Mouse (Mus musculus): ENCODE results near the gene Ccdc150.
A peak's percentile ranks its signal among the peaks of the same experiment; 100 is the strongest.

Gene Ccdc150

DNA sequence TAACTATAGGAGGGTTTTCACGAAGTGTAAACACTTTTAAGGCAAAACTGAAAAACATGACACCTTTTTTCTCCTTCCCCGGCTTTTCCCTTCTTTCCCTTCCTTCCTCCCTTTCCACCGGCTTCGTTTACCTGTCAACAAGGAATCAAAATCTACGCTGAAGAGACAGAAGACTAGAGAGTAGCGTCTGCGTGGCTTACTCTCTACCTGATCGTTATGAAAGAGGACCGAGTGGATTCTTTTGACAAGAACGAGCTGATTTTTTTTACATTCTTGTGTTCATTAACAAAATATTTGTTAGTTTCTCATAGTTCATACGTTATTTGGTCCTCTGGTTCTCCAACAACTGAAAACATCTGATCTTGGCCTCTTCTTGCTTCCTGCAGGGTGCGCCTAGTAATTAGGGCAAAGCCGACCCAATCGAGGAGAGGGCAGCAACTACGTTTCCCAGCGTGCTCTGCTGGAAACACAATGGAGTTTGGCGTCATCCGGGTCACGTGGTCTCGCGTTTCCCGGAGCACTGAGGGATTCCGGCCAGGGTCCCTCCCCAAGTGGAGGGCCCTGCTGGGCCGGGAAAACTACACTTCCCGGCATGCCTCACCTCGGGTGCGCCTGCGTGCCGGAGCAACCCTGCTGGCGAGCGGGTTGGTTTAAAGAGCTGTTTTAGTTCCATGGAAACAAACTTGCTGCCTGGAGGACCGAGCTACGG is at the start of gene Ccdc150:
Gene Ccdc150, plus strand, starts transcription at position 526 of the 709 bp plus-strand sequence.
- peak; percentile 97 for DNase-seq

DNA sequence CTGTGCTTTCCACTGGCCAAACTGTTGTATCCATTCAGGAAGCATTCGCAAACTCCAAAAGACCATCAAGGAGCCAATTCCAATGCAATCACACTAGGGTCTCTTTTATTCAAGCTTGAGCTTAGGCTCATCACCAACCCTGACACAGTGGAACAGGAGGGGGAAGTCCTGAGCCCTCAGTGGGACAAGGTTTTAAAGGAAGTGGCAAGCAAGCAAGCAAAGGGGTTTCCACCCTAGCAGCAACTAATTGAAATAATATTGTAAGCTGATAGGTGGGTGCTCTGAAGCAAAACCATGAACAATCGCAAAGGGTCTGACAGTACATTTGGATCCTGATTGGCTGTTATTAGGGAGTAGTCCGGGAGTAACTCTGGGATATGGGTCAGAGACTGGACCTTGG is 30.2 kb upstream of the Ccdc150 start:
- DNase-seq: no peak

DNA sequence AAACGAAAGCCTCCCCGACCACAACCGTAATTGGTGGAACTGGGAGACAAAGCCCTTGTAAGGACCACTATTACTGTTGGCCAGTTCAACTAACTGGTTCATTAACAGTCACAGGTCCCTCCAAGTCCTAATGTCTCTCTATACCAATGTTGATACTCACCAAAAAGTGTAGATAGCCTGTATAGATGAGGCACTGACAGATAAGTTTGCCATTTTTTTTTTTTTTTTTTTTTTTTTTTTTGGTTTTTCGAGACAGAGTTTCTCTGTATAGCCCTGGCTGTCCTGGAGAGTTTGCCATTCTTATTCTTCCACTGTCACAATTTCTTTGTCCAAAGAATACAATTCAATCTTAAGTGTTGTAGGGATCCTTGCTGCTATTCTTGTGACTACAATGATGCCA is 7.8 kb upstream of the Ccdc150 start:
- no peak for DNase-seq

DNA sequence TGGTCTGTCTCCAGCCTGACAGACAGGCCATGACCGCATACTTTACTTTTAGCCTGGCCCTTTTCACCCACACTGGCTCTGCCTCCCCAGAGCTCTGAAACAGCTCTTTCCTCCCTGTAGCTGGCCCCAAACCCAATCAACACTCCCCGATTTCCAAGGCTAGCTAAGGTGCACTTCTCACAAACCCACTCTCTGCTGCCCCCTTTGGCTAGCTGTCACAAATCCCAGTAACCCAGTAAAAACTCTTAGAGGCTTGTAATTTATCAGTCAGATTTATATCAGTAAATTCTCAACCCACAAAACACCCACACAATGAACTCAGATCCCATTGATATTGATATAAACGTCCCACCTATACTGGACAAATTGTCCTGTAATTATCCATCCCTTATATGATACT is 25.1 kb downstream of the Ccdc150 start:
- no peak for DNase-seq

DNA sequence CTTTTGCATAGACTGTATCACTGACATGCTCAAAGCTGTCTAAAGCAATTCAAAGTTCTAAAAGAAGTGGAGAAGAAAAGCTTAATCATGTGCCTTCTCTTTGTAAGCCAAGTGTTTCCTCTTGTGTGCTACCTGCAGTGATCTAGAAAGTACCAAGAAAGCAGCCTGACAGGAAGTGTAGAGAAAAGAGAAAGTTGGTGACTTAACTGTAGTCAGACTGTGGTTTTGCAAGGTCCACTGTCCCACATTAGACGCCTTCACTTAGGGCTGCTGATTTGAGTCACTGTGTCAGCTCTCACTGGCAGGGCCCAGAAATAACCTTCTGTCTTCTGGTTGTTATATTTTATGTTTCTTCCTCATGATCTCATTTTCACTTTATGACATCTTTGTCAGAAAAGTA is 29.1 kb downstream of the Ccdc150 start:
- no peak for DNase-seq

DNA sequence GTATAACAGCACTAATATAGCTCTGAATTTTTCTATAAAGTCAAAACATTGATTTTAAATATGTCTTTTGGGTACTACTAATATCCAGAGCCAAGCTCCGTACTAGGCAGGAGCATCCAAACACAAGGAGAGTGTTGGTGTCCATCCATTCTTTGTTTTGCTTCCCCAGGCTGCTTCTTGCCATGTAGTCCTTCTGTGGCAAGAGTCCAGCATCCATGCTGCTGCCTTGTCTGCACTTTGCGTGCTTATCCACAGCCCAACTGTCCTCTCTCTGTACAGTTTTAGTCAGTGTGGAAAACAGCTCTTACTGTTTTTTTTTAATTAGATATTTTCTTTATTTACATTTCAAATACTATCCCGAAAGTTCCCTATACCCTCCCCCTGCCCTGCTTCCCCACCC is 30.2 kb downstream of the Ccdc150 start:
- DNase-seq: no peak

DNA sequence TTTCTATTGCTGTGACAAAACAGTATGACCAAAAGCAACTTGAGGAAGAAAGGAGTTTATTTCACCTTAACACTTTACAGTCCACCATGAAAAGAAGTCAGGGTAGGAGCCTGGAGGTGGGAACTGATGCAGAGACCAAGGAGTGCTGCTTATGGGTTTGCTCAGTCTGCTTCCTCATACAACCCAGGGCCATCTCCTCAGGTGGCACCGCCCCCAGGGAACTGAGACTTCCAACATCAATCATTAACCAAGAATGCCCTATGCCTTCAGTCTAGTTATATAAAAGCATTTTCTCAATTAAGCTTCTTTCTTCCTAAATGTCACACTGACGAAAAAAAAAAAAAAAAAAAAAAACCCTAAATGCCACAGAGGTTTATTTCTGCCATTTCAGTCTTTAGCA is 55.9 kb downstream of the Ccdc150 start:
- peak; percentile 49 for DNase-seq

DNA sequence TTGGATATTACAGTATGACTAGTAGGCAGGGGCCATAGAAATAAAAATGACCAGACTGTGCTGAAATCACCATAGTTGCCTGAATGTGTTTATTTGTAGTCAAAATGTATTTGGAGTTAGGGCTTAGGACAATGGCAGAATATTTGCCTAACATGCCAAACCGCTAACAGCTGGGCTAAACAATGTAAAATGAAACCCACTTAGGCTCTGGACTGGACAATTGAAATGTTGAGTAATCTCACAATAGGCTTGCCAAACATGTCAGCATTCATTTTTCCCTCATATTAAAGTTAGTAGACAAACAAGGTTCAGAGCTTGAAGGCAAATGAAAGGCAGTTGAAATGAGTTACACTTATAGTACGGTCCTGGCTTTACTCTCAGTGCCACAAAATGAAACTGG is 76.2 kb downstream of the Ccdc150 start:
- no peak for DNase-seq

DNA sequence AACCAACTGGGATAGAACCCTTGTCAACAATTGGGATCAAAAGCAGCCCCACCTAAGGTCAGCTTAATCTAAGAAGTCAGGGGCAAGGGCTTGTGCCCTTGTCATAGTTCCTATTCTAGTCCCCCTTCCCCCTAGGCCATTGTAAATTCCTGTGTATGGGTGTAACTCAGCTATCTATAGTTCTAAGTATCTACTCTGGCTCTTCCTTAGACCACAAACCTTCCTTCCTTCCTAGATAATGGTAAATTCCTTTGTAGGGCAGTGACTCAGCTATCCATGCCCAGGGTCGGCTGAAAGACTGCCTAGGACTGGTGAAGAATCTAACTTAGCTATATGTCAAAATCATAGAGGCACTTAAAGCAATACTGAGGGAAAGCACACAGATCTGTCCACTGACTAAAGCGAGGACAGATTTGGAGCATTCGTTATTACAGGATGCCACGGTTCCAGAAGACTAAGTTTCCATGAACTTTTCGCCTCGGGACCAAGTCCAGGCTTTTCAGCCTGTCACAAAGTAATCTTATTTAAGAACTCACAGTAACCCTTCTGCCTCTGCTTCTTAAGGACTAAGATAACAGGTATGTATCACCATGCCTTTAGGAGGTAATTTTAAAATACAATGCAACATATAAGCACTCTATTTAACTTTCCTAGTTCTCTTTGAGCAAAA is 77.5 kb downstream of the Ccdc150 start:
- peak; percentile 5 for DNase-seq

DNA sequence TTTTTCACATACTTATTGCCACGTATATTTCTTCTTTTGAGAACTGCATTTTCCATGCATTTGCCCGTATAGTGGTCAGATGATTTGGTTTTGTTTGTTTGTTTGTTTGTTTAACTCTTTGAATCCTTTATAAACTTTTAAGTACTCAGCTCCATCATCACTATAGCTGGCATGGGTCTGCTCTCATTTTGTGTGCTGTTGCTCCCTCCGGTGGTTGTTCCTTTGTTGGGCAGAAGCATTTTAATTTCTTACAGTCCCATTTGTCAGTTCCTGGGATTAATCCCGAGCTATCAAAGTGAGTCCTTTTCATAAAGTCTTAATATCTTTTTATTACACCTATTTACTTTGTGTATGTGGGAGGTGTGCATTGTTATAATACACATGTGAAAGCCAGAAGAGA is 82.5 kb downstream of the Ccdc150 start:
- no peak for DNase-seq

DNA sequence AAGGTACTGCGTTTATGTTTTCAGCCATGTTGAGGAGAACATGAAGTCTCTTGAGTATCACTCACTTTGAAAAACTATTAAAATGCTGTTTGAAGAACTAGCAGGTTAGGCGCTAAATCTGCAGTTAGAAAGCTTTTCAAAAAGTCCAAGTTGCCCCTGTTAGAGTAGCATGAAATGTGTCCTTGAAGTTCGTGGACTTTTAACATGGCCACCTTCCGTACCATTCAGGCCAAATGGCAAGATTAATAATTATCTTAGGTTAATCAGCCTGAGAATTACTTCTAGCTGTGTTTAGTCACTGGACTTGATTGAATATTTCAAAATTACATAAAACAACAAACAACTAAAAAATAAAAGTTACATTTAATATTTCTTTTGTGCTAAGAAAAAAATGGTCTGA is 104.3 kb downstream of the Ccdc150 start:
- DNase-seq: no peak

DNA sequence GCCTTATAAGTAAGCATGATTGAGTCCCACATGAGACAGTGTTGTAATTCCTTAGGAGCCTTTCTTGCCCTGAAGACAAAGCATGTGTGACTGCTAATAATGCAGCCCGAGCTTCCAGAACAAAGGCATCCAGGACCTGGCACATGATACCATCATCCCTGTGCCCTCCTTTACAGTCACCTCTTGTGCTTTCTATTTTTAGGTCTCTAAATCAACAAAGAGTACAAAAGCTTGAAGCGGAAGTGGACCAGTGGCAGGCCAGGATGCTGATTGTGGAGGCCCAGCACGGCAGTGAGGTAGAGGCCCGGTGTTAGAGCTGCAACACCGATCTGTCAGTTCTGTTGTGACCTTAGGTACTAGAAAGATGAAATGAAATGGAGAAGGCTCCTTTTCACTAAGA is 105.0 kb downstream of the Ccdc150 start:
- no peak for DNase-seq

DNA sequence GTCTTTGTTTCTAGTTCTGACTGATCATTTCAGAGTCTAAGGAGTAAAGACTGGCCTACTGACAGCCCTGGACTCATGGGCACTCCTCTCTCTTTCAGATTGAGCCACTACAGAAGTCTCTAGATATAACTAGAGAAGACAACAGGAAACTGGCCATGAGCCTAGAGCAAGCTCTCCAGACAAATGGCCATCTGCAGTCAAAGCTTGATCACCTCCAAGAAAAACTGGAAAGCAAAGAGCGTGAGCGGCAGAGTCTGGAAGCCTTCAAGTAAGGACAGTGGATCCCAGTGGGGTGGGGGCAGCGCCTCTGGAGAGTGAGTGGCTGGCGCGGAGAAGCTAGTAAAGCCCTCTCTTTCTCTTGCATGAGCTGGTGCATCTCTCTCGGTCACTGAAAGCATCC is 106.1 kb downstream of the Ccdc150 start:
- DNase-seq: no peak

DNA sequence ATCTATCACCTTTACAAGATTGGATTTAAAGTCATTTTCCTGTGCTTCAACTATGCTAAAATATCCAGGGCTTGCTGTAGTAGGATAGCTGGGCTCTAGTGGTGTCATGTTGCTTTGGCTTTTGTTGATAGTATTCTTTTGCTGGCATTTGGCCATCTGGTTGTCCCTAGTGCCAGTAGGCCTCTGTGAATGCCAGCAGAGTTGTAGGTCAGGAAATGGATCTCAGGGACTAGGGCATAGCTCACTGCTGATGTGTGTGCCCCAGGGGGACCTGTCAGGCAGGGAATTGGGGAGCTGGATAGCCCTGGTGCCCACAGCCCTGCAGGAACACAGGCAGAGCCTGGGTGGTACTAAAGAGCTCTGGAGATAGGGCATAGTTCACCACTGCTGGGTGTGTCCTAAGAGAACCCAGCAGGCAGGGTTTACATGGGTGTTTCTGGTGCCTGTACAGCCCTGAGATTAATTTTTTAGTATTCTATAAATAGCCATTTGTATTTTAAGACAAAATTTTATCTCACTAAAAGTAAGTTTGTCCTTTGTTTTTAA is 127.1 kb downstream of the Ccdc150 start:
- no peak for DNase-seq

DNA sequence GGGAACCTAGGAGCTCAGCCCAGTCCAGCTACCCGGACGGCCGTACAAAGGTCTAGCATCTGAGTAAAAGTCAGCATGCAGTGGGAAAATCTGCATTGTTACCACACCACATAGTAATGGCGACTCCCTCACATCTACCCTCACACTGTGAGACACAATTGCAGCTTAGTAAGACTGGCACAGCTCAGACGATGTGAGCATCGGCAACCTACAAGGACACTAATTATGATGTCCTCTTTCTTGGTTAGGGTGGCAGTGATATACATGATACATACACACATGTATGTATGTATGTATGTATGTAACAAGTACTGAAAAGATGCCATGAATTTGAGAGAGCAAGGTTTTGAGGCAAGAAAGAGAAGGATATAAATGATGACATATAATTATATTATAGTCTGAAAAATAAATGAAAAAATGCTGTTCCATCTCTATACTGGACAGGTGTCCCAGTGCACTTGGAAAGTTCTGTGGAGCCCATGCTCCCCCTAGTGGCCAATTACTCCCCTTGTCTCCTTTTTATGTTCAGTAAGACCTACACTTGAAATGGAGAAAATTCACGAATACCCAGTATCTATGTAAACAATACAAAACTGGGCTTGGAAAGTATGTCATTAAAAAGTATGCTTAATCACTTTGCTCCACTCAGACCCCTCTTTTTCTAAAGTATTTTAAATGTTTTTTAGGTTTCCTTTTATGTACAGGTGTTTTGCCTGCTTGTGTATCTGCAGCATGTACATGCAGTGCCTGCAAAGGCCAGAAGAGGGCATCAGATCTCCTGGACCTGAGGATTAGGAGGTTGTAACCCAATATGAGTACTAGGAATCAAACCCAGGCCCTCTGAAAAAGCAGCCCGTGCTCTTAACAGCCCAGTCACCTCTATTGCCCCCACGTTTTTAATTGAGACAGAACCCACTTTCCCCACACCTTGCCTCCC is 130.8 kb downstream of the Ccdc150 start:
- peak; percentile 27 for DNase-seq

DNA sequence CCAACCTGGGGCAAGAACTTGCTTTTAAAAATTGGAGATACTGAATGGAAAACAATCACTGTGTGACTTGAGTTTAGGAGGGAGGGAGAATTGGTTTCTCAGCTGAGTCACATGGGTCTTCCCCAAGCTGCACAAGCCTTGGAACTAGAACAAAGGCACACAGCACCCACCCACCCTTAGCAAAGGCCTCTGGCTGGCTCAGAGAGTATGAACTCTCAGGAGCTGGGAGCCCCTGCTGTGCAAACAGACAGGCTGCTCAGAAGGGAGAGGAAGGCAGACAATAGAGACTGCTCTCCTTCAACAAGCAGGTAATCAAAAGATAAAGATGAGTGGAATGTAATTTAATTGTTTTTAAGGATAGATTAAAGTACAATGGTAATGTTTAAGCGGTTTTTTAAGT is 133.7 kb downstream of the Ccdc150 start:
- no peak for DNase-seq

DNA sequence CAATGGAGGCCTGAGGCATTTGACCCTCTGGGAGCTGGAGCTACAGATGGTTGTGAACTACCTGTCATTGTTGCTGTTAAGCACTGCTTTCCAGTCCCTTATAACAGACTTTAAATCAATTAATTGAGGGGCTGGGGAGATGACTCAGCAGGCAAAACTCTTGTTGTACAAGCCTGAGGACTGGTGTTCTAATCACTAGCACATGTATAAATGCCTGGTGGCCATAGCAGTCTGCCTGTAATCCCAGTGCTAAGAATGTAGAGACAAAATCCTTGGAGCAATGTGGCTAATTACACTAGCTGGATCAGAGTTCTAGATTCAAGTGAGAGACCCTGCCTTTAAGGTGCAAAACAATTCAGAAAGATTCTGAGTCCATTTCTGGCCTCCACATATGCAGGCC is 152.3 kb downstream of the Ccdc150 start:
- DNase-seq: no peak
